Mouse (Mus musculus) bone marrow, adult 2 months (tissue): ENCODE measurements around the gene Spred1.

ENCODE experiments used
- CTCF ChIP-seq: fragments of 200-500 bp; IDR thresholded peaks from 2 replicates; pipeline ENCODE4 v1.5.1; 2011; ENCODE audit warnings: low read length, control low read depth; ENCODE audit not compliant: control insufficient read depth, insufficient read depth
- POLR2A ChIP-seq: fragments of 200-500 bp; IDR thresholded peaks from 2 replicates; pipeline ENCODE4 v1.6.1; 2011; ENCODE audit warnings: low read depth, mild to moderate bottlenecking, control low read depth, low read length, borderline replicate concordance; ENCODE audit not compliant: control insufficient read depth

GRCm38 (mm10) chr2:117079621-117080020 is 41.6 kb upstream of the Spred1 start:
- TF ChIP-seq CTCF (no peak), POLR2A (no peak)
